In the genomic region with DNA sequence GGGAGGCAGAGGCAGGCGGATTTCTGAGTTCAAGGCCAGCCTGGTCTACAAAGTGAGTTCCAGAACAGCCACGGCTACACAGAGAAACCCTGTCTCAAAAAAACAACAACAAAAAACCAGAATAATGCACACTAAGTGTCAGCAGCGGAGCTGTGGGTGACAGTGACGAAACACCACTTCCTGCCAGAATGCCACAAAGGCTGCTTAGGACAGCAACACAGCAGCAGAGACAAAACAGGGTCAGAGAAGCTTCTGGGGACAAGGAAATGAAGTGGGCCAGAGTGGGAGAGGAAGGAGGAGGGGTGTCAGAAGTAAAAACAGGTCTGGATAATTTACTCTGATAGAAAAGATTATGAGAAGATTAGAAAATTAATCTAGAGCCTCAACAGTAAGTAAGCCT, we compare ENCODE assay signal across 11 mouse cellular contexts. TPM values are rescaled to one million over a fixed set of nuclear protein-coding genes. Genes with fewer than 3 reads are reported as not detected.
A peak's percentile ranks its signal among the peaks of the same experiment; 100 is the strongest.
DNase-seq lines count a peak whose midpoint lies in the region; ATAC-seq and TF ChIP-seq lines count a peak whose summit lies in the region.
"Had no signal": no experiment of that assay in that cellular context is flagged by ENCODE, and none has a peak within 500 bp of the region (broad histone marks: within the 10 kb centered on the region; RNA-seq: fewer than 3 reads in every experiment).

No protein-coding gene starts in this region.

- no peaks in the 10 kb centered on the region for H3K36me3 ChIP-seq in kidney, embryonic 16.5 days (ENCODE audit: insufficient read depth, low read length)
- no peaks in the 10 kb centered on the region for H3K36me3 ChIP-seq in stomach, postnatal 0 days (ENCODE audit: control insufficient read depth, insufficient read depth, low read length)
- H3K36me3 ChIP-seq: stomach, embryonic 15.5 days had no signal

- no peaks in the 10 kb centered on the region for H3K27me3 ChIP-seq in kidney, embryonic 16.5 days (ENCODE audit: insufficient read depth, low read length)
- H3K27me3 ChIP-seq in stomach, postnatal 0 days (ENCODE audit: control insufficient read depth, insufficient read depth, low read length): no peaks in the 10 kb centered on the region
- H3K27me3 ChIP-seq: stomach, embryonic 15.5 days had no signal

- no peak overlapping the region for H3K27ac ChIP-seq in kidney, embryonic 16.5 days (ENCODE audit: low read length)
- no peak overlapping the region for H3K27ac ChIP-seq in stomach, postnatal 0 days (replicated peaks)
- H3K27ac ChIP-seq: embryonic facial prominence, embryonic 10.5 days; stomach, embryonic 15.5 days had no signal

- no peak for TF ChIP-seq CTCF in stomach, postnatal 0 days (IDR thresholded peaks at IDR 0.05; ENCODE audit: low read depth)

- H3K4me1 ChIP-seq in kidney, embryonic 16.5 days (ENCODE audit: insufficient read depth, low read length): no peaks in the 10 kb centered on the region
- H3K4me1 ChIP-seq in stomach, postnatal 0 days (replicated peaks; ENCODE audit: control insufficient read depth, insufficient read depth): no peaks in the 10 kb centered on the region
- H3K4me1 ChIP-seq: stomach, embryonic 15.5 days had no signal

- H3K9ac ChIP-seq in kidney, embryonic 16.5 days (replicated peaks; ENCODE audit: low read length): no peak overlapping the region
- H3K9ac ChIP-seq in stomach, postnatal 0 days (ENCODE audit: low read length): no peak overlapping the region
- H3K9ac ChIP-seq: stomach, embryonic 15.5 days had no signal

- no peak for ATAC-seq in kidney, embryonic 16.5 days (ENCODE audit: low FRiP score, low TSS enrichment)
- no peak for ATAC-seq in stomach, postnatal 0 days (ENCODE audit: low FRiP score, low TSS enrichment)

- no peak overlapping the region for H3K4me3 ChIP-seq in kidney, embryonic 16.5 days (ENCODE audit: low read length)
- H3K4me3 ChIP-seq in stomach, postnatal 0 days (ENCODE audit: low read depth, low read length): no peak overlapping the region
- H3K4me3 ChIP-seq: embryonic facial prominence, embryonic 10.5 days; stomach, embryonic 15.5 days had no signal

- H3K4me2 ChIP-seq in kidney, embryonic 16.5 days (replicated peaks; ENCODE audit: low read depth, low read length): no peak overlapping the region
- H3K4me2 ChIP-seq in stomach, postnatal 0 days (replicated peaks; ENCODE audit: low read depth): no peak overlapping the region
- H3K4me2 ChIP-seq: midbrain, embryonic 11.5 days; stomach, embryonic 15.5 days had no signal

- no peak for TF ChIP-seq EP300 in stomach, postnatal 0 days (optimal IDR thresholded peaks at IDR 0.05)

- H3K9me3 ChIP-seq in kidney, embryonic 16.5 days (ENCODE audit: low read length): no peaks in the 10 kb centered on the region
- no peaks in the 10 kb centered on the region for H3K9me3 ChIP-seq in stomach, postnatal 0 days (ENCODE audit: control insufficient read depth, low read length)
- H3K9me3 ChIP-seq: embryonic facial prominence, embryonic 10.5 days; stomach, embryonic 15.5 days had no signal

- DNase-seq in kidney, postnatal 36 days: peak; percentile 30 to 33
- peak; percentile 13 for DNase-seq in adipocyte (ENCODE audit: low spot score)
- DNase-seq in lung, postnatal 10 days: peak; percentile 35
- DNase-seq in thymus, adult 18-20 months: peak; percentile 51 to 68
- DNase-seq in stomach, postnatal 0 days (ENCODE audit: low spot score): no peak
- DNase-seq in embryo, embryonic 11 days: no peak
- DNase-seq in testis, postnatal 14 days (ENCODE audit: low spot score): no peak

- WGBS in kidney, embryonic 16.5 days: 70% methylated on average over 4 of the region's 4 CpGs
- WGBS in stomach, postnatal 0 days: 69% methylated on average over 4 of the region's 4 CpGs

RNA-seq across cellular contexts. Expression of gene Tmem97, which starts 49.5 kb away (rescaled TPM):
- polyA plus RNA-seq in kidney, embryonic 16.5 days (2015; fragmentation: Nextera tagmentation; extraction: Ambion mirVana): 70.7 and 75.1 TPM in 2 replicates
- polyA plus RNA-seq in stomach, postnatal 0 days (2015; fragmentation: Nextera tagmentation; extraction: Ambion mirVana): 63.2 and 68.2 TPM in 2 replicates

Comparison
In these comparisons a context has a peak if more than half of its experiments do, and no peak if none do; other contexts are left out.
1. DNase-seq: peak in kidney, postnatal 36 days (2 of 2), adipocyte (single experiment), lung, postnatal 10 days (single experiment) and thymus, adult 18-20 months (2 of 2); none in stomach, postnatal 0 days (single experiment), embryo, embryonic 11 days (single experiment) and testis, postnatal 14 days (single experiment).